Mouse (Mus musculus) testis, adult 2 months (tissue): ENCODE measurements at regions not wholly inside any gene's neighbourhood (a gene's known extent, or its start where the extent isn't known, plus 50 kb on each side); places are given as distances from the start of the nearest gene placed in this dataset.
"Not testable (repeated sequence)": the region's sequence is repeated elsewhere in the genome, so short reads cannot be mapped to it uniquely, and the experiment has no call there.

Experiments used
- CTCF ChIP-seq: fragments of 200-500 bp; IDR thresholded peaks from 2 replicates; pipeline ENCODE4 v1.5.1; 2012; ENCODE audit warnings: low read depth, mild to moderate bottlenecking, inconsistent platforms, low read length, moderate library complexity; ENCODE audit not compliant: control insufficient read depth, insufficient read depth, insufficient replicate concordance
- POLR2A ChIP-seq: fragments of 200-500 bp; IDR thresholded peaks from 2 replicates; pipeline ENCODE4 v1.6.1; 2012; ENCODE audit warnings: low read depth, mild to moderate bottlenecking, inconsistent platforms, low read length, moderate library complexity; ENCODE audit not compliant: control insufficient read depth

GRCm38 (mm10) chr13:50059054-50059453 is 191.1 kb downstream of the Gm906 start:
- TF ChIP-seq POLR2A, CTCF: not testable (repeated sequence)
